Mouse (Mus musculus): ENCODE data around the gene Wdr4. TPM values are rescaled to one million over a fixed set of nuclear protein-coding genes. Genes with fewer than 3 reads are reported as not detected.
A peak's percentile ranks its signal among the peaks of the same experiment; 100 is the strongest.

Gene Wdr4
- total RNA-seq, 2 experiments from 2014 or later: 26.4 to 27.7 TPM

DNA sequence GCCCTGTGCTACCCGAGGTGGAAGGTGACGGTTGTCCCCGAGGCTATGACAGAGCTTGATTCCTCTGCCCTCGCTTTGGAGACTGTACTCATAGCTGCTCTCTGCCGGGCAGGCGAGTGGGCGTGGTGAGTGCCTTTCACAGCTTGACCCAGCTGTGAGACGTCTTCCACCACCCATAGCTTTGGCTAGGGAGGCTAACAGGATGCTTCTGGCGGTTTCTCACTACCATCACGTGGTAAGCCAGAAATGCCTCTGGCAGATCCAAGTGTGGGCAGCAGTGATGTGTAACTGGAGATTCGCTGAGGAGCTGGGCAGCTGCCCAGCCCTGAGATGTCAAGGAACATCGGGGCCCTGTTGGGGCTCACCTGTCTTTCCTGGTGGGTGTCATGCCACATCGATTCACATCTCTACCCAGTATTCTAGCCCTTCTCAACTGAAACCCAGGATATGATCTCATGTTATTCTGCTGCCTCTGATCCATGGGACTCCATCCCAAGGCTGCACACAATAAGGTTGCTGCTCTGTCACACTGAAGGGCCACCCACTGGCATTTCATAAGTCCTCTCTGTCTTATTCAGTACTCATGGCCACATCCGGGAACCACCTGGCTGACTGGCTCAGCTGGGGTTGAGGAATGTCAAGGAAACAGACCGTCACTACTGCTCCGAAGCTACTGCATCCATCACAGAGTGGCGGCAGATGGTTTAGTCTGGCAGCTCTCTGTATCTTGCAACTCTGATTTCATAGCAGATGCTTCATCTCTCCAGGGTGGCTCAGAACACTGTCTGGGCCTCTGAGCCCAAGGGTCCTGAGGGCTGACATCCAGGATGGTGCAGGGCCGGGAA lies 62.8 kb downstream of the Wdr4 start:
- Histone ChIP-seq H3K4me3 (no peak overlapping the region), H3K27ac (peak overlapping the region; percentile 50)
- no peak for TF ChIP-seq CTCF (IDR thresholded peaks at IDR 0.05)

DNA sequence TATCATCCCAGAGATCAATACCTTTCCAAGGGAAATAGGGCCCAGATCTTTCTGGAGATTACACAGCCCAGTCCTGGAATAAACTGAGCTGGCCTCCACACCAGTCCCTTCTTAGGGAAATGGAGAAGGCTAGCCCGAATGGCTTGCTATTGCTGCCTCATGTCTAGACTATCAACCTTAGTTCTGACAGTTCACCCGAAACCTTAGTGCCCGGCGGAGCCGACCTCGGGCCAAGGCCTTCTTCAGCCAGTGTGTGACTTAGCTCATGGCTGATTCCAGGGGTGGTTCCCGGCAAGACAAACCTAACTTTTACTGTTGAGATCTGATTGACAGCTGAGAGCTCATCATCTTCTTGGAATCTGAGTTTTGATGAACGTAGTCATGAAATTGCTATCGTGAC lies 65.7 kb downstream of the Wdr4 start:
- no peak for DNase-seq (ENCODE audit: extremely low spot score in 1 of 2, low spot score in 2 of 2)
- H3K27ac ChIP-seq: no peak overlapping the region
- intact Hi-C loops (cut with DNase I): no loop called here
- no peak for TF ChIP-seq CTCF (IDR thresholded peaks at IDR 0.05)
- no peak overlapping the region for H3K4me3 ChIP-seq

More for the DNA sequence above, 62.8 kb downstream of the Wdr4 start:
- DNase-seq (ENCODE audit: extremely low spot score in 1 of 2, low spot score in 2 of 2): peak; percentile 54 to 59
- intact Hi-C loops (cut with DNase I): loop anchor here (2.0 kb wide), 1 partner anchor 38 kb away; no protein-coding TSS in a partner anchor

DNA sequence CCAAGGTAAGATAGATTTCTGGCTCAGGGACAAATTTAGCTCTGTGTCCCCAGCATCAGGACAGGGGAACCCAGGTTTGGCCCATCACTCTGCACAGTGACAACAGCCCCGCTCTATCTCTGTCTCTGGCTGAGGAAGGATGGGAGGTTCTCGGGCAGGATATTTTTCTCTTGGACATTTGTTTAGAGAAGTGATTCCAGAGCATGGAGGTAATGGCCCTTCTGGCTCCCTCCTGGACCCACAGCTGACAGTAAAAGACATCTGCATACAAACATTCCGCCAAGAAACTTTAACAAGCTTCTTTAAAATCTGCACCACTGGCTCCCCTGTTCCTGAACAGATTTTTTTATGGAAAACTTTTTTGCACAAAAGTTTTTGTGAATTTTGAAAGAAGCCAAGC lies 66.3 kb downstream of the Wdr4 start:
- no peak for DNase-seq (ENCODE audit: extremely low spot score in 1 of 2, low spot score in 2 of 2)
- no peak overlapping the region for H3K27ac ChIP-seq
- no peak overlapping the region for H3K4me3 ChIP-seq
- intact Hi-C loops (cut with DNase I): no loop called here
- no peak for TF ChIP-seq CTCF (IDR thresholded peaks at IDR 0.05)

DNA sequence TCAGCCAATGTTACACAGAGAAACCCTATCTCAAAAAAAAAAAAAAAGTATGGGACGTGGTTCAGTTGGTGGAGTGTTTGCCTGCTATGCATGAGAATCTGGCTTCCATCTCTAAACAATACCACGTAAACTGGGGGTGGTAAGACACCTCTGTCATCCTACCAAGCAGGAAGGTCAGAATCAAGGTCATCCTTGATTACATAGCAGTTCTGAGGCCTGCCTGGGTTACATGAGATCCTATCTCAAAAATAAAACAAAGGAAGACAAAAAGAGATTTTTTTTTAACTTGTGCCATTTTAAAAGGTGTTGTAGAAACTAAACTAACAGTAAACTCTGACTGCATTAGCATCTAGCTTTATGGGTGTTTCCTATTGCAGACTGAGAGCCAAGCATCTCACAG lies 67.0 kb downstream of the Wdr4 start:
- Histone ChIP-seq H3K27ac (no peak overlapping the region), H3K4me3 (no peak overlapping the region)
- no peak for DNase-seq (ENCODE audit: extremely low spot score in 1 of 2, low spot score in 2 of 2)
- intact Hi-C loops (cut with DNase I): no loop called here
- TF ChIP-seq CTCF (IDR thresholded peaks at IDR 0.05): no peak

DNA sequence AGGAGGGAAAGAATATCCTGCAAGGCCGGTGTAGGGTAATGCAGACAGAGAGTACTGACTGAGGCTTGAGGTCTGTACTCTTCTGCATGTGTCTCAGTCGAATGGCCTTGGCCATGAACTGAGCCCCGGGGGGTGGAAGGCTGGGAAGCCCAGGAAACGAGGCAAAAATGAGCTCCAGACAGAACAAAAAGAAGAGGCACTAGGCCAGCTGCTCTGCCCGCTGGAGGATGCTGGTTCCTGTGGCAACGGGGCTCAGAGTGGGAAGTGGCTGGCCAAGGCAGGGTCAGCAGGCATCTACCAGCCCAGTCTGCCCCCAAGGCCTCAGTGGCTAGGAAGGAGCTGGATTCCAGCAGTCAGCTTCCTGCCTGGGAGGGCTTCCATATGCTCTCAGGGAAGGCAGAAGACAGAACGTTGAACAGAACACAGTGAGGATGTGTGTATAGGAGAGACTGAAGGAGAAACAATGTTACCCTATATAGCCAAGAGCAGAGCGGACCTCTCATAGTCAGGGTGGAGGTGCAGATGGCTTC lies 68.5 kb downstream of the Wdr4 start:
- intact Hi-C loops (cut with DNase I): loop anchor here (2.0 kb wide), 1 partner anchor 72 kb away; no protein-coding TSS in a partner anchor
- DNase-seq (ENCODE audit: extremely low spot score in 1 of 2, low spot score in 2 of 2): peak; percentile 33 to 59
- Histone ChIP-seq H3K4me3 (no peak overlapping the region), H3K27ac (peak overlapping the region; percentile 73)
- TF ChIP-seq CTCF (IDR thresholded peaks at IDR 0.05): no peak

DNA sequence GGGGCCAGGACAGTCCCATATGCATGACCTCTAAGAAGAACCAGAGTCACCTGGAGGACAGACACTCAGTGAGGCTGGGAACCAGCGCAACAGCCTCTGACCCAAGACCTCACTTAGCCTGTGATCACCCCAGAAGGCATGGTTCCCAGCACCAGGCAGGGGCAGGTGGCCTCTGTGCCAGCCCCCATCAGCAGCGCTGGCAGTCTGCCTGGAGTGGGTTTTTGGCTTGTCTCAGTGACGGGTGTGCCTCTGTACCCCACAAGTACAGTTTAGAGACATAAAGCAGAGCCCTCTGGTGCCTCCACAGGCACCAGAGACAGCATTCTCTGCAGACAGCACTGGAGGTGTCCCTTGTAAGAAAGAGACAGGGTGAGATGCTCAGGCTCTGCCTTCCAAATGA lies 69.6 kb downstream of the Wdr4 start:
- no peak for DNase-seq (ENCODE audit: extremely low spot score in 1 of 2, low spot score in 2 of 2)
- Histone ChIP-seq H3K4me3 (no peak overlapping the region), H3K27ac (no peak overlapping the region; the same call in 1 of the 2 replicates)
- TF ChIP-seq CTCF (IDR thresholded peaks at IDR 0.05): no peak
- intact Hi-C loops (cut with DNase I): loop anchor here (2.0 kb wide), 1 partner anchor 71 kb away; no protein-coding TSS in a partner anchor

DNA sequence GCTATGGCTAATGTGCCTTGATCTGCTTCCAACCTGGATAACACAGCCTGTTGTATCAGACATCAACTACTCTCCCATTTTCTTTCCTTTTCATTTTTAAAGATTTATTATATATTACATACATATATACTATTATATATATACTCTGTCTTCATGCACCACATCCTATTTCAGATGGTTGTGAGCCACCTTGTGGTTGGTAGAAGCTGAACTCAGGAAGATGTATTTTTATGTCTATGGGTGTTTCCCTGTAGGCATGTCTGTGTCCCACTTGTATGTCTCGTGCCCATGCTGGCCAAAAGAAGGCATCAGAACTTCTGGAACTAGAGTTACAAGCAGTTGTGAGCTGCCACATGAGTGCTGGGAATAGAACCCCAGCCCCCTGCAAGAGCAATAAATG lies 71.3 kb downstream of the Wdr4 start:
- DNase-seq (ENCODE audit: extremely low spot score in 1 of 2, low spot score in 2 of 2): no peak
- Histone ChIP-seq H3K27ac (no peak overlapping the region), H3K4me3 (no peak overlapping the region)
- intact Hi-C loops (cut with DNase I): no loop called here
- TF ChIP-seq CTCF (IDR thresholded peaks at IDR 0.05): peak; percentile 61

DNA sequence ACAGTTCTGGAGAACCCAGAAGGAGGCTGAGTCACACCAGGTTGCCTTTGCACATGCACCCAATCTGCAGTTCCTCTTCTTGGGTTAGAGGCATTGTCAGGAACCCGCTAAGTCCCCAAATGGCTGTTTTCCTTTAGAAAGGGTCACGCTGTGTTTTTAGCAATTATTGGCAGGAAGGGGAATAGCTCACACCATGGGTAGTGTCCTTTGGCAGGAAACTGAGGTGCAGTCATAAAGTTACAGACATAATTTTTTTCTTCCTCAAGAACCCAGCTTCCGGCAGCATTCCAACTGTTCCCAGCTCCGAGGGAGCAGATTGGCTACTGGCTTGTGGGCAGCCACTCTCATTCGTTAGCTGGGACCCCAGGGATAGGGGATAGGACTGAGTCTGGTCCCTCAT lies 72.0 kb downstream of the Wdr4 start:
- no peak for TF ChIP-seq CTCF (IDR thresholded peaks at IDR 0.05)
- Histone ChIP-seq H3K27ac (no peak overlapping the region), H3K4me3 (no peak overlapping the region)
- intact Hi-C loops (cut with DNase I): no loop called here
- no peak for DNase-seq (ENCODE audit: extremely low spot score in 1 of 2, low spot score in 2 of 2)

DNA sequence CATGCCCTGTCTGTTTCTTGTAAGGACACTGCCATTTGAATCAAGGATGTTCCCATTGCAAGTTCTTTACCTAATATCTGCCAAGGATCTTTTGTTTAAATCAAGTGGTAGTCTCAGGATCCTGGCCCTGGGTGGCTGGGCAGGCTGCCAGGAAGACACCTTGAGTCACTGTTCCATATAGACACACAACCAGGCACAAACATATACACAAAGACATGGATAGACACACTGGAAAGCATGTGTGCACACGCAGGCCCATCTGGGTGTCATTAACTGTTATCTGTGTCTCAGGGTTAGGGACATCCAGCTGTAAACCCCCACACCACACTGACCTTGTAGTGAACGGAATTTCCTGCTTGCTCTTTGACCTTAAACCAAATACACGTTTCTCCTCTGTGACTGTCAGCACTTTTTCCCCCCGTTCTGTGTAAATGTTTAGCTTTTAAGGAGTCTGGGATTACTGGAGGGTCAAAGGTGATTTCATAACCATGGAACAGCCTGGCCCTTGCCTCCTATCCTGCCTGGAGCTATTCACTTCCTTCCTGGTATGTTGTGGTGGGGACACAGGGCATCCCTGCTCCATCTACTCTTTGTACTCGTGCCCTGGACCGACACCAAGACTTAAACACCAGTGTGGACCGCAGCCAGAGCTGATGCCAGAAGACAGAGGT lies 74.6 kb downstream of the Wdr4 start:
- DNase-seq (ENCODE audit: extremely low spot score in 1 of 2, low spot score in 2 of 2): no peak
- Histone ChIP-seq H3K4me3 (no peak overlapping the region), H3K27ac (no peak overlapping the region)
- intact Hi-C loops (cut with DNase I): no loop called here
- no peak for TF ChIP-seq CTCF (IDR thresholded peaks at IDR 0.05)

Small RNAs within 50 kb of the gene (microRNA-seq; reads per million reads assigned to microRNA genes)
- 0 to 0.72 reads per million in 2 experiments for gene Gm24970

Other genes with a start within 250 kb of the Wdr4 start
- gene Rsph1, start 242.6 kb downstream of the Wdr4 start, total RNA-seq (2021): 10 to 100 TPM; 14.5 to 19.8 TPM
- gene Slc37a1, start 233.2 kb downstream of the Wdr4 start, total RNA-seq (2021): 10 to 100 TPM in 1 of 2 experiments, 1 to 10 TPM in 1; 9.4 to 12.0 TPM
- gene Pde9a, start 133.8 kb downstream of the Wdr4 start, total RNA-seq (2021): 10 to 100 TPM; 23.7 to 25.0 TPM
- 100 to 1,000 TPM; 222 to 229 TPM for gene Ndufv3, start 135 bp upstream of the Wdr4 start, total RNA-seq (2021)
- gene Pknox1, start 44.8 kb upstream of the Wdr4 start, total RNA-seq (2021): 10 to 100 TPM; 14.3 to 16.2 TPM
- gene Cbs, start 117.3 kb upstream of the Wdr4 start, total RNA-seq (2021): 10 to 100 TPM; 46.7 to 51.6 TPM
- 100 to 1,000 TPM; 117 to 119 TPM for gene U2af1, start 138.9 kb upstream of the Wdr4 start, total RNA-seq (2021)
- gene Cryaa, start 157.8 kb upstream of the Wdr4 start, total RNA-seq (2021): not detected

Data from left cerebral cortex, adult 2 months (tissue).